Mouse (Mus musculus) intestine, embryonic 16.5 days (tissue): ENCODE results near the gene Fam166b. TPM values are rescaled to one million over a fixed set of nuclear protein-coding genes. Genes with fewer than 3 reads are reported as not detected.

ENCODE experiments used
- ATAC-seq: fragments of 200-750 bp; cut with Nextera tagmentation; 2 replicates; pipeline ENCODE4 v1.8.0; 2017; ENCODE audit warnings: moderate TSS enrichment, moderate library complexity
- H3K27ac ChIP-seq: fragments of 300-500 bp; sonication (generic); 2 replicates; pipeline ENCODE4 v1.5.1; 2014; ENCODE audit warnings: mild to moderate bottlenecking, low read length
- H3K27me3 ChIP-seq: fragments of 300-500 bp; sonication (generic); replicated peaks from 2 replicates; pipeline ENCODE4 v1.6.1; 2014; ENCODE audit warnings: low read length, control low read depth, mixed read lengths; ENCODE audit not compliant: control insufficient read depth, insufficient read depth
- H3K36me3 ChIP-seq: fragments of 300-500 bp; sonication (generic); 2 replicates; pipeline ENCODE4 v1.6.1; 2014; ENCODE audit warnings: low read length, control low read depth; ENCODE audit not compliant: control insufficient read depth, insufficient read depth
- H3K4me1 ChIP-seq: fragments of 300-500 bp; sonication (generic); 2 replicates; pipeline ENCODE4 v1.6.1; 2014; ENCODE audit warnings: low read length, control low read depth, mixed read lengths; ENCODE audit not compliant: control insufficient read depth, insufficient read depth
- H3K4me2 ChIP-seq: fragments of 300-500 bp; sonication (generic); 2 replicates; pipeline ENCODE4 v1.6.1; 2014; ENCODE audit warnings: low read depth, low read length, control low read depth
- H3K4me3 ChIP-seq: fragments of 300-500 bp; sonication (generic); 2 replicates; pipeline ENCODE4 v1.5.1; 2014; ENCODE audit warnings: mild to moderate bottlenecking, low read length
- H3K9ac ChIP-seq: fragments of 300-500 bp; sonication (generic); 2 replicates; pipeline ENCODE4 v1.6.1; 2014; ENCODE audit warnings: low read depth, low read length
- H3K9me3 ChIP-seq: fragments of 300-500 bp; sonication (generic); 2 replicates; pipeline ENCODE4 v1.6.1; 2016; ENCODE audit warnings: low read length, control low read depth; ENCODE audit not compliant: control insufficient read depth
- WGBS: fragments of 180-500 bp; shearing (Covaris S2); extraction: QIAGEN DNeasy Blood & Tissue Kit; methylation state at CpG from one replicate; pipeline ENCODE4 v1.1.7; 2014; 5-methylcytosine and 5-hydroxymethylcytosine counted together
- polyA plus RNA-seq: library from polyadenylated mRNA; unstranded; fragments of >200 nt; fragmentation: Nextera tagmentation; extraction: Ambion mirVana; gene quantifications from 2 replicates; pipeline ENCODE4 v1.2.1, GENCODE M21; 2015

Fam166b gene
- polyA plus RNA-seq, 1 experiment from 2014 or later, result 0.10 TPM

- no peak overlapping the region for H3K27ac ChIP-seq
- peaks cover 36% of the 10 kb centered on the region for H3K36me3 ChIP-seq
- peaks cover 3% of the 10 kb centered on the region; the same call in 1 of the 2 replicates for H3K27me3 ChIP-seq
- no peak overlapping the region for H3K4me2 ChIP-seq
- WGBS, result 92% methylated on average over 20 of the region's 20 CpGs
- no peak for ATAC-seq
- H3K9ac ChIP-seq, result no peak overlapping the region
- H3K4me1 ChIP-seq, result peaks cover 15% of the 10 kb centered on the region
- no peak overlapping the region for H3K4me3 ChIP-seq
- H3K9me3 ChIP-seq, result no peaks in the 10 kb centered on the region
These were observed 5.5 kb downstream of the Fam166b start for GRCm38 (mm10) chr4:43423267-43423934.

- Histone ChIP-seq H3K27ac (no peak overlapping the region), H3K9me3 (no peaks in the 10 kb centered on the region), H3K4me2 (no peak overlapping the region), H3K36me3 (peaks cover 36% of the 10 kb centered on the region), H3K9ac (no peak overlapping the region), H3K27me3 (no peaks in the 10 kb centered on the region), H3K4me1 (peaks cover 18% of the 10 kb centered on the region), H3K4me3 (no peak overlapping the region)
- ATAC-seq, result no peak
- 78% methylated on average over 28 of the region's 28 CpGs for WGBS
These were observed 7.2 kb downstream of the Fam166b start for GRCm38 (mm10) chr4:43421632-43422240.

GRCm38 (mm10) chr4:43420305-43420704, 8.6 kb downstream of the Fam166b start:
- H3K4me1 ChIP-seq, result peaks cover 8% of the 10 kb centered on the region
- no peaks in the 10 kb centered on the region for H3K27me3 ChIP-seq
- H3K4me2 ChIP-seq, result no peak overlapping the region
- 0 out of 2 replicates have a peak, but pooled peaks have one; percentile 10 for ATAC-seq
- no peak overlapping the region for H3K4me3 ChIP-seq
- WGBS, result 3% methylated on average over 6 of the region's 6 CpGs
- H3K27ac ChIP-seq, result no peak overlapping the region
- no peak overlapping the region for H3K9ac ChIP-seq
- no peaks in the 10 kb centered on the region for H3K9me3 ChIP-seq
- H3K36me3 ChIP-seq, result peaks cover 47% of the 10 kb centered on the region

- H3K9ac ChIP-seq, result no peak overlapping the region
- no peak overlapping the region for H3K4me2 ChIP-seq
- 65% methylated on average over 9 of the region's 9 CpGs for WGBS
- peak; percentile 27; the same call in 1 of the 2 replicates for ATAC-seq
- H3K27ac ChIP-seq, result no peak overlapping the region
- H3K36me3 ChIP-seq, result peaks cover 46% of the 10 kb centered on the region
- H3K4me3 ChIP-seq, result no peak overlapping the region
- no peaks in the 10 kb centered on the region for H3K27me3 ChIP-seq
- H3K9me3 ChIP-seq, result no peaks in the 10 kb centered on the region
- 0 out of 2 replicates have a peak, but pooled peaks cover 7% of the 10 kb centered on the region for H3K4me1 ChIP-seq
These were observed 9.1 kb downstream of the Fam166b start for GRCm38 (mm10) chr4:43419801-43420281.

GRCm38 (mm10) chr4:43418973-43419656, 9.8 kb downstream of the Fam166b start:
- 0 out of 2 replicates have a peak, but pooled peaks cover 7% of the 10 kb centered on the region for H3K4me1 ChIP-seq
- H3K27me3 ChIP-seq, result no peaks in the 10 kb centered on the region
- no peak for ATAC-seq
- peak overlapping the region; percentile 25; the same call in 1 of the 2 replicates for H3K27ac ChIP-seq
- WGBS, result 68% methylated on average over 15 of the region's 15 CpGs
- peaks cover 41% of the 10 kb centered on the region for H3K36me3 ChIP-seq
- no peak overlapping the region for H3K4me3 ChIP-seq
- H3K4me2 ChIP-seq, result no peak overlapping the region
- peak overlapping the region; percentile 39; the same call in 1 of the 2 replicates for H3K9ac ChIP-seq
- H3K9me3 ChIP-seq, result no peaks in the 10 kb centered on the region

GRCm38 (mm10) chr4:43418450-43418849, 10.5 kb downstream of the Fam166b start:
- WGBS, result 73% methylated on average over 4 of the region's 4 CpGs
- no peak overlapping the region for H3K9ac ChIP-seq
- no peaks in the 10 kb centered on the region for H3K27me3 ChIP-seq
- H3K36me3 ChIP-seq, result peaks cover 35% of the 10 kb centered on the region
- ATAC-seq, result no peak
- no peak overlapping the region for H3K27ac ChIP-seq
- H3K4me1 ChIP-seq, result 0 out of 2 replicates have a peak, but pooled peaks cover 7% of the 10 kb centered on the region
- no peak overlapping the region for H3K4me2 ChIP-seq
- H3K4me3 ChIP-seq, result no peak overlapping the region
- no peaks in the 10 kb centered on the region for H3K9me3 ChIP-seq

GRCm38 (mm10) chr4:43417269-43418062, 11.5 kb downstream of the Fam166b start:
- Histone ChIP-seq H3K4me3 (no peak overlapping the region), H3K4me2 (no peak overlapping the region), H3K36me3 (peaks cover 28% of the 10 kb centered on the region), H3K27me3 (no peaks in the 10 kb centered on the region), H3K9ac (no peak overlapping the region), H3K4me1 (0 out of 2 replicates have a peak, but pooled peaks cover 7% of the 10 kb centered on the region), H3K9me3 (no peaks in the 10 kb centered on the region), H3K27ac (no peak overlapping the region)
- ATAC-seq, result no peak
- 73% methylated on average over 16 of the region's 16 CpGs for WGBS

GRCm38 (mm10) chr4:43416071-43416490, 12.9 kb downstream of the Fam166b start:
- ATAC-seq, result no peak
- Histone ChIP-seq H3K4me2 (no peak overlapping the region), H3K4me3 (no peak overlapping the region), H3K27me3 (no peaks in the 10 kb centered on the region), H3K9me3 (no peaks in the 10 kb centered on the region), H3K9ac (no peak overlapping the region), H3K4me1 (0 out of 2 replicates have a peak, but pooled peaks cover 11% of the 10 kb centered on the region), H3K36me3 (peaks cover 20% of the 10 kb centered on the region), H3K27ac (no peak overlapping the region)
- WGBS, result 95% methylated on average over 22 of the region's 22 CpGs
